Mouse (Mus musculus) adrenal gland, postnatal 25 days (tissue): ENCODE results near the gene Inppl1. TPM values are rescaled to one million over a fixed set of nuclear protein-coding genes. Genes with fewer than 3 reads are reported as not detected.

Experiments
- microRNA-seq, 2 experiments: library from miRNA; unstranded; fragments of <30 nt; microRNA quantifications; one replicate each; pipeline ENCODE4 v1.2.0; 2021
- total RNA-seq: library from RNA; stranded (reverse); gene quantifications from 2 replicates; pipeline ENCODE4 v1.2.3, GENCODE M21; 2021

Gene Inppl1
- total RNA-seq, 1 experiment from 2014 or later = 110 TPM

Small RNAs within 50 kb of the gene (microRNA-seq; reads per million reads assigned to microRNA genes)
- 0 reads per million in 2 experiments for gene Gm22655

Other genes with a start within 250 kb of the Inppl1 start
- 68.3 and 75.5 TPM in 2 replicates for gene Clpb, start 174.6 kb downstream of the Inppl1 start, total RNA-seq
- 17.1 and 33.0 TPM in 2 replicates for gene Phox2a, start 19.9 kb downstream of the Inppl1 start, total RNA-seq
- gene Folr2, start 19.0 kb upstream of the Inppl1 start, total RNA-seq = 1.5 TPM in 1 of 2 replicates, not detected in the other
- 26.7 and 41.7 TPM in 2 replicates for gene Anapc15, start 25.5 kb upstream of the Inppl1 start, total RNA-seq
- 6.8 and 7.9 TPM in 2 replicates for gene Folr1, start 32.6 kb upstream of the Inppl1 start, total RNA-seq
- gene Lamtor1, start 67.7 kb upstream of the Inppl1 start, total RNA-seq = 99.9 and 103 TPM in 2 replicates
- gene Tomt, start 68.1 kb upstream of the Inppl1 start, total RNA-seq = not detected in 2 replicates
- 13.3 and 17.2 TPM in 2 replicates for gene Lrrc51, start 95.7 kb upstream of the Inppl1 start, total RNA-seq
- 168 and 210 TPM in 2 replicates for gene Numa1, start 95.9 kb upstream of the Inppl1 start, total RNA-seq
- gene Il18bp, start 180.5 kb upstream of the Inppl1 start, total RNA-seq = 7.4 and 8.9 TPM in 2 replicates
- gene Rnf121, start 227.2 kb upstream of the Inppl1 start, total RNA-seq = 28.5 and 34.7 TPM in 2 replicates
- 18.0 and 19.9 TPM in 2 replicates for gene Xndc1, start 227.3 kb upstream of the Inppl1 start, total RNA-seq
- 0.33 and 1.9 TPM in 2 replicates for gene Xntrpc, start 227.5 kb upstream of the Inppl1 start, total RNA-seq
- gene Trpc2, start 244.9 kb upstream of the Inppl1 start, total RNA-seq = 0.67 TPM in 1 of 2 replicates, not detected in the other